Mouse (Mus musculus) liver (tissue): ENCODE measurements around the gene Hdac9.

Experiments
- DNase-seq: peaks from one replicate; pipeline ENCODE4 v3.0.0-alpha.2; 2020; ENCODE audit warnings: mixed read lengths

Gene Hdac9

DNA sequence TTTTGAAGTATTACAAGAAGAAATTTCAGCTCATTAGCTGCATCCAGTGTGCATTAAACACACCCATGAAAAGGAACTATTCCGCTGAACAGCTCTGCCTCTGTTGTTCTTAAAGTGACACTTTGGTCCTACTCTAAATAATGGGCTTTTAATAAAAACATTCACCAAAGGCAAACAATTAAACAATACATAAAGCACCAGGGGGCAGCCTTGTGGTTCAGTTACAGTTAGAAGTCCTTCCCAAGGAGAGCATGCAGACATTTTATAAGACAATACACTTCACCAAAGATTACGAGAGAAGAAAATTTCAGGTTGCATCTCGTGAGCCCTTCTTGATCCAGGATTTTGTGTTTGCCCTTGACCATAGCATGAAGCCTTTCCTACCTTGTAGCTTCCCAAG is 715.4 kb downstream of the Hdac9 start:
- no peak for DNase-seq

DNA sequence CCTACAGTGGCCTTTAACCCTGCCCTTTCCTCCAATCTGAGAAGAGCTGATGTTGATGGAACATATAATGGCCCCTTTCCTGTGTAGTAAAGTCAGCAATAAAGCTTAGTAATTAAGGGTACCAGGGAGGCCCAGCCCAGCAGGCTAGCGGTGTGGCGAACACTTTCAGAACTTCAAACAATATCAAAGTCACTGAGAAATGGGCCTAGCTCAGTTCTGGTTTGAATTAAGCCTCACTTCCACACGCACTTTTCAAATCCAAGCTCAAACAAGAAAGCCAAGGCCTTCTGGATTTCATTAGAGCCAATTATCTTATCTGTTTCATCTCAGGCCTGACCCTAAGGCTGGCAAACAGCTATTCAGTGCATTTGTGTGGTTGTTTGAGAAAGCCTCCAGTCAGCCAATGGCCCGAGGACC is 716.9 kb downstream of the Hdac9 start:
- no peak for DNase-seq

DNA sequence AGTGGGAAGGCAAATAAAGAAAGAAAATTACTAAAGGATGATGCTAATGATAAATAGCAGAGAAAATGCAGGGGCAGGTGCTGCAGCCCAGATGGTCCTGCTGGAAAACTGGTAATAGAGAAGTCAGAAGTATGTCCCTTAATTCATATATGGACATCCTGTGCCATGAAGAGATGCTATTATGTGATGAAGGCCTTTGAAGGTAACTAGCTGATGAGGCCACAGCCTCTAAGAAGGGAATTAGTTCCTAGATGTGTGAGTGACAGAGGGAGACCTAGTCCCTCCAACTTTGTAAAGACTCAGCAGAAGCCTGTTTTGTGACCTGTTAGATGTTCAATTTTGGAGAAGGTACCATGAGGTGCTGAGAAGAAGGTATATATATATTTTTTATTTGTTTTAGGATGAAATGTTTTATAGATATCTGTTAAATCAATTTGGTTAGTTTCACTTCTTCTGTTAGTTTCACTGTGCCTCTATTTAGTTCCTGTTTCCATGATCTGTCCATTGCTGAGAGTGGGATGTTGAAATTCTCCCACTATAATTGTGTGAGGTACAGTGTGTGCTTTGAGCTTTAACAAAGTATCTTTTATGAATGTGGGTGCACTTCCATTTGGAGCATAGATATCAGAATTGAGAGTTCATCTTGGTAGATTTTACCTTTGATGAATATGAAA is 721.6 kb downstream of the Hdac9 start:
- no peak for DNase-seq

DNA sequence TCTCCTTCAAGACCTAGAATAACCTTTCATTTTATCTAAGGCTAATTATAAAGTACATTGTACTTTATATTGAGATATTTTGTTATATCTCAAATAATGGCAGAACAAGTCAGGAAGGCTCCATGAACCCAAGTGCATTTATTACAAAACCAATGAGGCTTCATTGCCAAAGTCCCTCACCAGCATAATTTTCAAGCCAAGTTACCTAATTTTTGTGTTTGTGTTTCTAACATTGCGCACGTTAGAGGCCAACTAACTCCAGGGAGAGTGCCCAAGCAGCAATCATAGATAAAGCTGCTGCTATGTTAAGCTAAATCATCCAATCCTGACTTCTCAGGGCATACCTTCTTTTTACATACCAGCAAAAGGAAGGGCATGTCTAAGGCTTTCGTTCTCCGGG is 722.8 kb downstream of the Hdac9 start:
- DNase-seq: no peak

DNA sequence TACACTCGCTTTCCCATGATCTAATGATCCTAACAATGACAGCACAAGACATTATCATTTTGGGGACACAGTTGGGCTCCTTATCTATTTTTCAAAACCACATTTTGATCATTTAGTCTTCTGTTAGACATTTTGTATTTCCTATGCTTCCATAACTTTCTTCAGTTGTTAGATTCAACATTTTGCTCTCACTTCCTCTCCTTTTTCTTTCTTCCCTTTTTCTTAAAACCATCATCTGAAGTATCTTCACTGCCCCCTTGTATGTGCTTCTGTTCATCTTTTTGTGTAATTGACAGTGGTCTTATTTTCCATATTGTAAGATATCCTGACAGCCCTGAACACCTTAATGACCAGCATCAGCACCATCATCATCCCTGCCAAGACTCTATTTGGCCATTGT is 725.6 kb downstream of the Hdac9 start:
- no peak for DNase-seq

DNA sequence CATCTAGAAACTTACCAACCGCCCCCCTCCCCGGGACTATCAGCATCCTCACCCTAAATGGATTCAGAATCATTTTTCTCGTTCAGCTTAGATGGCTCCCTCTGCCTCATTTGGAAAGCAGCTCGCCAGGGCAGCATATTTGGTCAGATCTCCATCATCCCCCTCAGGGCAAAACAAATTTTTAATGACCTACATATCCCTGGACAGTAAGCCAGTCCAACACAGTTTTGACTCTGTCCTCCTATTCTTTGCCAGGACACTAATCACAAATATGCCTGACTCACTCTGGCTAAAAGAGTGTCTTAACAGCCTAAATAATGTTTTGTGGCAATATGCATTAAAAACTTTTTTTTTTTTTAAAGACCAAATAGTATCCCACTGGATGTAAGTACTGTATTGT is 738.0 kb downstream of the Hdac9 start:
- DNase-seq: no peak

DNA sequence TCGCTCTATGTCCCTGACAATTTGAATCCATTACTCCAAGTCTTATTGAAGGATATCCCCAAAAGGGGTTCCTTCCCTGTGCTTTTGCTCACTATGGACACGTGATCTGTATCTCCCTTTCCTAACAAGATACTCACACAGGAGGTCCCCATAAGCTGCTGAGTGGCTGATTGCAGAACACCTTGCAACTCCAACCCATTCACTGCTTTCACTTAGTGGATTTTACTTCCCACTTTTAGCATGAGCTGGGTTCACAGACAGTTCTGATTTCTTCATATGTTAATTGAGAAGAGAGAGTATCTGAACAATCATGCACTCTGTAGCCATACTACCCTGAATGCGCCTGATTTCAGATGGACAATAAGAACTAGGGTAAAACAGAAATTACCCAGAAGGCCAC is 740.1 kb downstream of the Hdac9 start:
- DNase-seq: no peak

DNA sequence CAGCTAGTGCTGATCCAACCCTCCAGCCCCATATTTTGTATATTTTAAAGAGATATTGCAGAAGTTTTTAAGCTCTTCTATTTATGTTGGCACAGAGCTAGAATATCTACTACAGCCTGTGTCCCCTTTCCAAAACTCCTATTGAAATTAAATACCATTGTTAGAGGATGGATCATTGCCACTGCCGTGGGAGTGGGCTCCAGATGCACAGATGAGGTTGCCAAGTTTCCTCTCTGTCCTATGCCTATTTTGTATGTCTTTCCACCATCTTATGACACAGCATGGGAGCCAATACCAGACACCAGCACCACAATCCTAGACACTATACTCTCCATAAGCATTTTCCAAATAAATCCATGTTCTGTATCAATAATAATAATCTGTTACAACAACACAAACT is 743.9 kb downstream of the Hdac9 start:
- no peak for DNase-seq

DNA sequence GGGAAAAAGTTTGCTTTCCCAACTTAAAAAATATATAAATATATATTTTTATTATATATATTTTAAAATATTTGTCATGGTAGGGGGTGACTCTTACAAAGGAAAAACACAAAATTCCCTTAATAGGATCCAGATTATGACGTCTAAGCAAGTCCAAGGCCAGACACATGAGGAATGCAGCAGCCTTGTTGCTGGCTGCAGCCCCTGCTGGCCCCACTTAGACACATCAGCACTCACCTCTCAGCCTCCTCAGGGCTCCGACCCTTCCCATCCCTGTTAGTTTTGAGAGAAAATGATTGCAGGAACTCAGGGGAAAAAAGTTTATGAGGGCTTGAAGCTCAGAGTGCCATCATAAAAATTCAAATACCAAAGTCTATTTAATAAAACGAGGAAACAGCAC is 746.3 kb downstream of the Hdac9 start:
- no peak for DNase-seq

DNA sequence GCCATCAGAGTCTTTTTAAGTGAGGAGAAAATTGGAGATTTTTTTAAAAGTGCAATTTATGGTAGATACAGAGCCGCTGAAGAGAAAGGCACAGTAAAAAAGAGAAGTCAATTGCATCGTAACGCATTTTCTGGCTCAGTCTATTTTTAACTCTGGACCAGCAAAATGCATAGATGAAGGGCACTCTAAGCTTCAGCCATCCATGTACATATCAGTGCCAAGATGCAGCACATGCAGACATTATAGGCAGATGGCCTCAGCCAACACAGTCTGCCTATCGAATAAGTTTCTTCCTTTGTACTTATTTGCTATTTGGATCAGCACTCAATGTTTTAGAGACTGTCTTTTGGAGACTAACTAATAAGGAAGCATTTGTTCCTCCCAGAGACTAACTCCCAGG is 751.2 kb downstream of the Hdac9 start:
- no peak for DNase-seq

DNA sequence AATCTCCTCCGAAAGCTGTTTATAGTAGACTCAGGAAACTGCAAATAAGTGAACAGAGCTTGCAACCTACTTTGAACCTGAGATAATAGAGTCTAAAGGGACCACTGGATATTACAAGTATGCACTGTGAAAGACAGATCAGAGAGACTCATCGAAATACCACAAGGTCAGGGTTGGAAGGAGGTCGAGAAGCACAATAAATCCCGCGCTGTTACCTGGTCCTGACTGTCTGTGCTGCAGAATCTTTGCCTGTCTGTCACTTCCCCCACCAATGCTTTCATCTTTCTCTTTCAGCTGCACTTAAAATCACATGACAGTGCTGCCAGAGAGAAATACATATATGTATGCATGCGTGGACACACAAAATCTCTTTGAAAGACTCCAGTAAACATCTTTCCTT is 760.6 kb downstream of the Hdac9 start:
- no peak for DNase-seq

DNA sequence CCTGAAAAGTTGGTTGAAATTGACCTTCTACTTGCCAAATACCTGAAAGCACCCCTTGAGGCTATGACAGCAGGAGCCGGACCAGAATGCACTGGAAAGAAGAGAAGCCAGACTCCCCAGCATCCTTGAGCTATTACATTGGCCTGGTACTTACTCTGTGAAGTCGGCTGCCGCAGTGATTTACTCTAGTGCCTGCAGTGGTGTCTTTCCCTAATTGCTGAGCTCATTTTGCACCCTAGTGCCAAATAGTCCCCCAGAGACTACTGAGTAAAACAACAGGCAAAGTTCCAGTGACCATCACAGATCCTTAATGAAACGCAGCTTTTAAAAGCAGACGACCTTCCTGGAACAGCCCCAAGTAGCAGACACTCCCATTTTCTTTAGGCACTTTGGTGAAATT is 761.2 kb downstream of the Hdac9 start:
- no peak for DNase-seq

DNA sequence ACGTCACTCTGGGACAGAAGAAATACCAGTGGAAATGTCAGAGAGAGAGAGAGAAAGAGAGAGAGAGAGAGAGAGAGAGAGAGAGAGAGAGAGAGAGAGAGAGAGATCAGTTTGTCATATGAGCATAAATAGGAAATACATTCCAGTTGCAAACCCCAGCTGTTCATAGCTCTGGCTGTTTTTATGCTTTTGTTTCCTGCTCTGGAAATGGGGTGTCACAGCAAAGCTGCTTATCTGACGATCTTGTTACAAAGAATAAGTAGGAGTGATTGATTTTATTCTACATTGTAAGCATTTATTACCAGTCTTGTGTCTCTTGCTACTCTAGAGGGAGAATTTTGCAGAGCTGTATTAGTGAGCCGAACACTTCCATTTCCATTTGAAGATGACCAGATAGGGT is 762.1 kb downstream of the Hdac9 start:
- no peak for DNase-seq

DNA sequence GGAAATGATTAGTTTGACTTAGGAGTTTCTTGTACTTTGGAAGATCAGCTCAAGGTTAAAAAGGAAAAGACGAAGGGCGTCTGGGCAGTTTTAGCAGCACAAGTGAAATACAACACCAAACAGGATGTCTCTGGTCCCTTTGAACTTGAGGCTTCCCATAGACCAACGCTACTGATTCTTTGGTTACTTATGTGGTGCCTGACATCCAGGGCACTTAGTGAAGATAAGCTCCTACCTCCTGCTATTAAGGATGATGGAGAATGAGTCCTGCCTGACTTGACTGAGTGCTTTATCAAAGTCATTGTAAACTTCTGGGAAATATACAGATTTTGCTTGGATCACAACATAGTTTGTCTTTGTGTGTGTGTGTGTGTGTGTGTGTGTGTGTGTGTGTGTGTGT is 765.6 kb downstream of the Hdac9 start:
- no peak for DNase-seq

DNA sequence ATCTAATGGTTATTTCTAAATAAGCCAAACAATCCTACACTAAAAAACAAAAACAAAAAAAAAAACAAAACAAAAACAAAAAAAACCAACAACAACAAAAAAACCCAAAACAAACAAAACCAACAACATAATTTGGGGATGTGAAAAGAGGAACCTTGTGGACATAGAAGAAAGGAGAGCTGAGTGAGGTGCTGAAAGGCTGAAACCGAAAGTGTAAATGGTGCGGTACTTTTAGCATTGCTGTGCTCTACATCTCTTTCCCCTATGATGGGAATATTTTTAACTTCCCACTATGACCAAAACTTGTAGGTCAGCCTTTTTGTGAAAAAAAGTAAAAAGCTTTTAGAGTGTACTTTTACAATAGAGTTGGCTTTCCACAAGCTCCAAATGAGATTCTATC is 774.2 kb downstream of the Hdac9 start:
- no peak for DNase-seq

DNA sequence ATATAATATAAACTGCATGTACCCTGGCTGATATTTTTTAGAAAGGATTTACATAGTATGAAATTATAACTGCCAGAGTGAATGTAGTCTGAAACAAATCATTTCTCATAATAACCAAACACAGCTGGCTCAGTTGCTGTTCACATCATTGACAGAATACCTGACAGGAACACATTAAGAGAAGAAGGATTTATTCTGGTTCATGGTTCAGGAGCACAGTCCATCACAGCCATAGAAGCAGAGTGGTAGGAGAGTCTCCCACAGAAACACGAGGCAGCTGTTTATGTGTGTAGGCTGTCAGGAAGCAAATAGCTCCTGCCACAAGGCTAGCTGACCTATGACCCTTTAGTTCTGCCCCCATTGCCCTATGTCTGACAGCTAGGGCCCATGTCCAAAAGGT is 803.6 kb downstream of the Hdac9 start:
- no peak for DNase-seq

DNA sequence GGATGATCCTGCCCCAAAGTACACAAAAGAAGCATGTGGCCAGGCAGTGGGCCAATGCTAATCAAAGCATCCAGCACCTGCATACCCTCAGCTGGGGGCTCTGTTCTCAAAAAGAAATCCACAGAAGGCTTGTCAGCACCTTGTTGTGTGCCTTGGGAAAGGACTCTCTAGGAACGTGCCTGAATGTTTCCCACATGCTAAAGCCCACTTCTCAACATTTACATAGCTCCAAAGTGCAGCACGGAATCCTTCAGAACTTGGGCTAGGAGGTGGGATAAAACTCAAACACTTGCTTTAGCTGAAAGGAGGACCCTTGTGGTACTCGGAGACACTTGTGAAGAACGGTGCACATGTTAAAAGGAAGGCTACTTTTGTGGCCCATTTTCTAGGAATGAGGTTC is 823.9 kb downstream of the Hdac9 start:
- no peak for DNase-seq

DNA sequence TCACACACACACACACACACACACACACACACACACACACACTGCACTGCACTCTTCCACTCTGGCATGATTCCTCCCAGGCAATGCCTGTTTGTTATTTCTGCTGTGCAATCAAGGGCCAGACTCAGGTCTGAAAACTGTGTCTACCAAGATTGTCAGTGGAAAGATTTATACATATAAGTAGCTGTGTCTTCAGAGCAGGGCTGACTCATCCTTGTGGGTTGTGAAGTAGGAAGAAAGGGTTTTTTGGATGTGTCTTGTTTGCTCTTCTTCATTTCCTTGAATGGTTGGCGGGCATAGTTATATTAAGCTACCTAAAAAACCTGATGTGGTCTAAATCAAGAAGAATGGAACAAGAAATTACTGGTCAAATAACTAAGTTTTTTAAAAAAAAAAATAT is 825.0 kb downstream of the Hdac9 start:
- DNase-seq: no peak

DNA sequence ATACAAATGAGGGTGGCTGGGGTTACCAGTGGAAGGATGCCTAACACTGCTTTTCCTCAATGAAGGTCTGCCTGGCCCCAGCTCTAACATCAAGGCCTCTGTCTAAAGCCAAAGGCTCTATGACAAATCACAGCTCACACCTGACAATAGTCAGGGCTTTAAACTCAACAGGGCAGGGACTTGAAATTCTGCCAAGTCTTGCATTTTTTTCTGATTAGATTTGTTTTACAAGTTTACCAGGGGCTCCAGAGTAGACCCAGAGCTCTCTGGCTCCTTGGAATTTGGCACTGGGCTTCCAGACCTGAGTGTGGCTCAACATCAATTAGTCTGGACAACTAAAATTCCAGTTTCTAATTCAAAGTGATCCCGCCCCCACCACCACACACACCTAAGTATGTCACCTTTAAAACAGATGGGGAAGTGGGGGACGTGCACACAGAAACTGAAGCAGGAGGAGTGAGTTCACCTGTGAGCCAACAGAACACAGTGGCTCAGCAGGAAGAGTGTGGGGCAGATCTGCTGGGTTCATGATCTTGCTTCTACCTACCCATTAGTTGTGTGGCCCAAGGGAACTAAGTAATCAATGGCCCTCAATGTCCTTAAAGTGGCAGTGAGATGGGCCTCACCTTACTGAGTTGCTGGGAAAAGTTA is 829.5 kb downstream of the Hdac9 start:
- DNase-seq: no peak

DNA sequence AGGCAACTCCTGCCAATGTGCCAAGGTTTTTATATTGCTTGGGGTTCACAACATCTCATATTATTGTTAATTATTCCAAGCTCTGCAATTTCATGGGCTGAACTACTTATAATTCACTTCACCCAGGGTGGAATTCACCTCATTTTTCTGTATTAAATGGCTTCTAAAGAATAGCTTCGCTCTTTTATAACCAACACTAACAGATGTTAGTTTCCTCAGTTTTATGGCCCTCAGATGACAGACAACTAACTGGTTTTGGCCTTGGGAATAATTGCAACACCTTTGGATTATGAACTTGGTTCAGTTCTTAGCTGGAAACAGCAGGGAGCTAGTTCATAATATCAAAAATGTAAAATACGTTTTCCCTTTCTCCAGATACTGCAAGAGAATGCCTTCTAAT is 839.9 kb downstream of the Hdac9 start:
- DNase-seq: no peak

DNA sequence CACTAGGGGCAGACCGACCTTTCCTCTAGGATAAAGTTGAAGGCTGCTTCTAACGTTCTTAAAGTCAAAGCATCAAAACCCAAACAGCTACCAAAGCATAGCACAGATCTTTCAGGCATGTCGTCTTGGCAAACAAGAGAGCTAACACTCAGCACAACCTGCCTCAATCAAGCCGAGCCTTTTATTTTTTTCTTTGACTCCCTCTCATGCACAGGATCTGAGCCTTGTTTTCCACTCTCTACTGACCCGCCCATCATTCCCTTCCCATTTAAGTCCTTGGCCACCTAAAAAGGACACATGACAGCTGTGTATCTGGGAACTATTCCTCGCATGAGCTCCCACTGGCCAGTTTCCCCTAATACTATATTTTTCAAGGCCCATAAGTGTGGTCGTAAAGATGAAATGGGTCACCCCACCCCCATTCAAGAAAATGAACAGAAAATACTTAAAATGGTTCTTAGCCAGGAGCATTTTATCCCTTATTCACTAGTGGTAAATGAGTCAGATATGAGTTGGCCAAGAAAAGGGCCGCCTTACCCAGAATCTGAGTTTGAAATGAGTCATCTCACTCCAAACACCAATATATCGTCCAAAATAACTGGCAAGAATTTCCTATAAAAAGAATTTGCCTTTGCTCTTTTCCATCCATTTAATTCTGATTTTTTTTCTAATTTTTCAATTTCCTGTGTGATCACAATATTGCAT is 840.9 kb downstream of the Hdac9 start:
- no peak for DNase-seq

DNA sequence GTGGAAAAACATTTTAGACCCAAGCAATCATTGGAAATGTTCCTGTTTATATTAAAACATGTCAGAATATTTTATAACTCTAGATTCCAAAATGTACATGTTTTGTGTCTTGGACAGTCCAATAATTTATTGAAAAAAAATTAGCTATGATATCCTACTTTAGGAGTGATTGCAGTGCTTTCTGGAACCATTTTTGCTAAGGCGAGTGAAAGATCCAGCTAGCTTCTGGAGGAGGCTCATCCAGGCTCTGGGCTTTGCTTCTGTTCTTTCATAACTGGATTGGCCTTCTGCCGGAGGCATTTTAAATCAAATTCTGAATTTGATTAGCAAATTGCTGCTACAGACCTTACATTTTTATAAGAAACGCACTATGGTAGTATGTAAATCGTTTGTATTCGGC is 864.4 kb downstream of the Hdac9 start:
- DNase-seq: no peak

DNA sequence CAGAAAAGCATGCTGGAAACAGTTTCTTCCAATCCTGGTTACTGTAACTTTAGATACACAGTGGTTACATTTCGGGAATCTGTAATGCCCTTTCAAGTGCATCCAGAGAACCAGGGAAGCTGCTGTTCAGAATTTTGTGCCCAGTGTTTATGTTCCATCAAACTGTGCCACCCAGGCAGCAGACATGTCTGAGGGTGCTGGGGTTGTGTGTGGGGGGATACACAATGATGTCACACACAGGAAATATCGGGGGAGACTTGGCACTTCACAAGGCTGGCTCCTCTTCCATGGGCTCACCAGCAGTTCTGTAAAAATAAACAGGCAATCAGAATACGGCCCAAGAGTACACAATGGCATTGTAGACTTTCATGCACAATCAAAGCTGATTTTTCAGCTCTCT is 864.9 kb downstream of the Hdac9 start:
- DNase-seq: no peak

DNA sequence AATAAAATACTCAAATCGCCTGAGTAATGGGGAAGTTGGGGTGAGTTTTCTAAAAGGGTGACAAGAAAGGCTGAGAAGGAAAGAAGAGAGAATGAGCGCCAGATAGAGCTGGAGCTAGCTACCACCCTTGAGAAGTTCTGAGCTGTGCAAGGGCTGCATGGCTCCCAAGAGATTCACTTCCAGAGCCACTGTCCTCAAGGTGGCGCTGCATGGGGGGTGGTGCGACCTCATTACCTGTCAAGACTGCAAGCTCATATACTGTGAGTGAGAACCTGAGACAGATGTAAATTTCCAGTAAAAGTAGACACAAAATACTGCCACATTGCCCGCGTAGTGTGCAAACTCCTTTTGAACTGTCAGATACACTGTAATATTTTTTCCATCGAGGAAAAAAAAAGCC is 865.8 kb downstream of the Hdac9 start:
- peak; percentile 12 for DNase-seq

DNA sequence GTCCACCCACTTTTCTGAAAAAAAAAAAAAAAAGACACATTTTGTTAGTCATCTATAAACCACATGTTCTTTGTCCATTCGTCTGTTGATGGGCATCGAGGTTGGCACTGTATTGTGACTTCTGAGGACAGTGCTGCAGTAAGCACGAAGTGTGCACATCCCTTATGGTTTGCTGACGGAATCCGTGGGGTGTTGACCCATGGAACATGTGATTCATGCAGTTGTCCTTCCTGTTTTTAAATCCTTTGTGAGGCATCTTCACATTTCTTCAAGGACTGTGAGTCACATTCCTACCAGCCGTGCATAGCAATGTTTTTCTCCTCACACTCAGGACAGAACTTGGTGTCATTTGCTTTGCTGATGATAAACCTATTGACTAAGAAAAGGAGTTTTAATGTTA is 875.9 kb downstream of the Hdac9 start:
- no peak for DNase-seq
